ENCODE assay signal across 20 mouse cellular contexts in the genomic region with DNA sequence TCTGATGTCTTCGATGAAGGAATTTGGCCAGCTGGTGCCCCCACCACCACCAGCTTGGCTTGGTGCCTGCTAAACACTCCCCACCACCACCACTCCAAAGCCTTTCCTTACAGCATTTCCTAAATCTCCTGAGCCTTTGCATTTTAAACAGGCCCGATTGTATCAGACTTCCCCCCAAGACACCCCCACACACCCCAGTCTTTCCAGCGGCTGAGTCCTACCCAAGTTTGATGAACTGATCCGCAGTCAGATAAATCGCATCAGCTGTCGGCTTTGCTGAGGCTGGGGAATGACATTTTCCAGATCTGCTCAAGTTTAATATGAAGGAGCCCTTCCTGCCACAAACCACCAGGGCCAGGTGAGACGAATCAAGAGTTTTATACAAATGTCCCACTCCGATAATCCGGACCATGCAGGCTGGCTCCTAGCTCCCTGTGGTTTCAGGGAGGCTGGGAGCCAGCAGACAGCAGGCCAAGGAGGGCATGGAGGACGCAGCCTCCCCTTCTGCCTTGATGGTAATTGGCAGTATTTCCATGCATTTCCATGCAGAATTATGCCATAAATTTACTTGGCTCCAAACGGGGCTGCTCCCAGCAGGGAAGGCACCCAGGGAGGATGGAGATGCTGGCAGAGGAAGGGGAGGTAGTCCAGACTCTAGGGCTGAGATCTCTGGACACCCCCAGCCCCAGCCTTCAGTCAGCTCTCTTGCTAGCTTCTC.
DNase-seq lines count a peak whose midpoint lies in the region; ATAC-seq and TF ChIP-seq lines count a peak whose summit lies in the region.
"Had no signal": no experiment of that assay in that cellular context is flagged by ENCODE, and none has a peak within 500 bp of the region (broad histone marks: within the 10 kb centered on the region; RNA-seq: fewer than 3 reads in every experiment).

No protein-coding gene starts in this region.

- H3K36me3 ChIP-seq in forebrain, embryonic 16.5 days (ENCODE audit: control insufficient read depth, insufficient read depth) = no peaks in the 10 kb centered on the region
- H3K36me3 ChIP-seq in midbrain, embryonic 16.5 days (ENCODE audit: control insufficient read depth, insufficient read depth, low read length) = no peaks in the 10 kb centered on the region
- H3K36me3 ChIP-seq: heart, embryonic 15.5 days; hindbrain, embryonic 10.5 days had no signal

- peaks cover 35% of the 10 kb centered on the region for H3K4me1 ChIP-seq in forebrain, embryonic 16.5 days (replicated peaks; ENCODE audit: control insufficient read depth, insufficient read depth, low read length)
- peaks cover 18% of the 10 kb centered on the region; the same call in 1 of the 2 replicates for H3K4me1 ChIP-seq in midbrain, embryonic 16.5 days (ENCODE audit: control insufficient read depth, insufficient read depth, low read length)

- H3K4me2 ChIP-seq in forebrain, embryonic 16.5 days (ENCODE audit: low read length) = no peak overlapping the region
- H3K4me2 ChIP-seq in midbrain, embryonic 16.5 days (ENCODE audit: low read length) = no peak overlapping the region
- H3K4me2 ChIP-seq: heart, embryonic 15.5 days had no signal

- H3K27ac ChIP-seq in left cerebral cortex, adult 2 months = no peak overlapping the region
- H3K27ac ChIP-seq in forebrain, embryonic 16.5 days (ENCODE audit: low read length) = peak overlapping the region; percentile 35; the same call in 1 of the 2 replicates
- peak overlapping the region; percentile 50 for H3K27ac ChIP-seq in midbrain, embryonic 16.5 days (ENCODE audit: low read length)
- H3K27ac ChIP-seq: heart, embryonic 15.5 days; hindbrain, embryonic 10.5 days had no signal

- DNase-seq in cerebellum, postnatal 10 days = peak; percentile 46 to 70
- DNase-seq in cerebellum, adult 11 months = no peak
- DNase-seq in left cerebral cortex, postnatal 4 days = peak; percentile 41
- DNase-seq in left cerebral cortex, adult 2 months (ENCODE audit: extremely low spot score in 1 of 2, low spot score in 2 of 2) = no peak
- DNase-seq in gastrocnemius, postnatal 14 days = no peak
- DNase-seq in c-Kit-positive CD71-positive TER-119-positive erythroid progenitor cells, embryonic 14.5 days (ENCODE audit: low spot score) = no peak
- DNase-seq: adrenal gland, postnatal 10 days; cerebellum, adult 11-12 months; cerebellum, postnatal 25 days; gastrocnemius, postnatal 36 days; kidney, adult 9 months; kidney, postnatal 25 days; liver; retina, postnatal 1 day had no signal

- no peaks in the 10 kb centered on the region for H3K9me3 ChIP-seq in forebrain, embryonic 16.5 days (ENCODE audit: control insufficient read depth, low read length)
- H3K9me3 ChIP-seq in midbrain, embryonic 16.5 days (replicated peaks; ENCODE audit: control insufficient read depth, low read length, poor library complexity, severe bottlenecking) = no peaks in the 10 kb centered on the region
- H3K9me3 ChIP-seq: heart, embryonic 15.5 days; hindbrain, embryonic 10.5 days had no signal

- no peak overlapping the region for H3K9ac ChIP-seq in forebrain, embryonic 16.5 days (replicated peaks; ENCODE audit: low read depth, low read length)
- no peak overlapping the region for H3K9ac ChIP-seq in midbrain, embryonic 16.5 days (ENCODE audit: low read depth, low read length)
- H3K9ac ChIP-seq: heart, embryonic 15.5 days had no signal

- no peak for TF ChIP-seq CTCF in left cerebral cortex, adult 2 months (IDR thresholded peaks at IDR 0.05)

- no peaks in the 10 kb centered on the region for H3K27me3 ChIP-seq in forebrain, embryonic 16.5 days (replicated peaks; ENCODE audit: control insufficient read depth, insufficient read depth, low read length)
- H3K27me3 ChIP-seq in midbrain, embryonic 16.5 days (ENCODE audit: control insufficient read depth, insufficient read depth, low read depth, low read length) = no peaks in the 10 kb centered on the region

- no peak overlapping the region for H3K4me3 ChIP-seq in left cerebral cortex, adult 2 months
- H3K4me3 ChIP-seq in forebrain, embryonic 16.5 days (replicated peaks; ENCODE audit: low read length) = no peak overlapping the region
- H3K4me3 ChIP-seq in midbrain, embryonic 16.5 days (ENCODE audit: low read depth, low read length) = no peak overlapping the region
- H3K4me3 ChIP-seq: heart, embryonic 15.5 days; hindbrain, embryonic 10.5 days had no signal

- ATAC-seq in forebrain, embryonic 16.5 days = peak; percentile 43; the same call in 1 of the 2 replicates
- no peak for ATAC-seq in midbrain, embryonic 16.5 days
- ATAC-seq: lung, postnatal 0 days; Patski had no signal

- intact Hi-C loops in left cerebral cortex, postnatal 4 days (cut with DNase I) = no loop called here
- intact Hi-C loops in left cerebral cortex, adult 2 months (cut with DNase I) = no loop called here
- intact Hi-C loops in gastrocnemius, postnatal 14 days (cut with DNase I; ENCODE audit: low total_unique reads) = no loop called here

- WGBS in forebrain, embryonic 16.5 days = 33% methylated on average over 11 of the region's 11 CpGs
- 34% methylated on average over 11 of the region's 11 CpGs for WGBS in midbrain, embryonic 16.5 days

Comparison
In these comparisons a context has a peak if more than half of its experiments do, and no peak if none do; other contexts are left out.
1. DNase-seq: peak in cerebellum, postnatal 10 days (2 of 2) and left cerebral cortex, postnatal 4 days (single experiment); none in cerebellum, adult 11 months (single experiment), left cerebral cortex, adult 2 months (0 of 2), gastrocnemius, postnatal 14 days (single experiment) and c-Kit-positive CD71-positive TER-119-positive erythroid progenitor cells, embryonic 14.5 days (single experiment).